Mouse (Mus musculus) ES-Bruce4 (cell line): Measurements from ENCODE around the gene Pde4dip.

ENCODE experiments used
- CTCF ChIP-seq: IDR thresholded peaks from one replicate; pipeline ENCODE4 v1.8.1; 2011; ENCODE audit warnings: low read depth, low read length
- EP300 ChIP-seq: IDR thresholded peaks from 2 replicates; pipeline ENCODE4 v1.6.1; 2011; ENCODE audit warnings: low read depth, low read length; ENCODE audit not compliant: insufficient read depth
- POLR2A ChIP-seq: IDR thresholded peaks from one replicate; pipeline ENCODE4 v1.8.1; 2011; ENCODE audit warnings: low read length; ENCODE audit not compliant: insufficient read depth

DNA sequence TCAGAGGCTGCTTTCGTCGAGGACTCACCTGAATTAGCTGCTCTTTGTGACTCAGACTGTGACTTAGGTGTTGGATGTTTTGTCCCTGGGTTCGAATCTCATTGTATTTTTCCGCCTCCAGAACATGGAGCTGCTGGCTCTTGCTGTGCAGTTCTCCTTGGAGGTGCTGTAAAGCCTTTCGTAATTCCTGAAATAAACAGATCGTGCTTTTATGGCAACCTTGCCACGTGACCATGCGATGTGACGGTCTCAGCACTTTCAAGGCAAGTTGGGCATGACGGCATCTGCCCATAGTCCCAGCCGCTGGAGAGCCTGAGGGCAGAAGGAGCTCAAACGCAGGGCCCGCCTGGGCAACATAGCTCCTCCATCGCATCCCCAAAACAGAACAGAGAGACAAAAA lies 133.1 kb downstream of the Pde4dip start:
- TF ChIP-seq CTCF (no peak), POLR2A (no peak), EP300 (no peak)
